Mouse (Mus musculus) embryonic fibroblast, embryonic 13.5 days (primary cell): ENCODE measurements around the gene Ddr1.

Experiments
- CTCF ChIP-seq: IDR thresholded peaks from 2 replicates; pipeline ENCODE4 v1.5.1; 2011; ENCODE audit warnings: mild to moderate bottlenecking, control low read depth, low read length, moderate library complexity, borderline replicate concordance; ENCODE audit not compliant: insufficient read depth
- POLR2A ChIP-seq: IDR thresholded peaks from 2 replicates; pipeline ENCODE4 v1.6.1; 2011; ENCODE audit warnings: low read depth, mild to moderate bottlenecking, control low read depth, low read length, moderate library complexity

GRCm38 (mm10) chr17:35708611-35709010, 4.2 kb upstream of the Ddr1 start:
- TF ChIP-seq CTCF (no peak), POLR2A (no peak)
